Mouse (Mus musculus) lung, embryonic 16.5 days (tissue): ENCODE data around the gene Hist1h2bf. TPM values are rescaled to one million over a fixed set of nuclear protein-coding genes. Genes with fewer than 3 reads are reported as not detected.
"Not testable (repeated sequence)": the region's sequence is repeated elsewhere in the genome, so short reads cannot be mapped to it uniquely, and the experiment has no call there.

Experiments used
- ATAC-seq: fragments of 200-750 bp; cut with Nextera tagmentation; 2 replicates; pipeline ENCODE4 v1.8.0; 2017; ENCODE audit warnings: low read depth, mild to moderate bottlenecking, moderate library complexity
- H3K27ac ChIP-seq: fragments of 300-500 bp; sonication (generic); 2 replicates; pipeline ENCODE4 v1.5.1; 2014; ENCODE audit warnings: mild to moderate bottlenecking, control low read depth, low read length
- H3K27me3 ChIP-seq: fragments of 300-500 bp; sonication (generic); 2 replicates; pipeline ENCODE4 v1.6.1; 2014; ENCODE audit warnings: low read depth, low read length, mixed read lengths; ENCODE audit not compliant: control insufficient read depth, insufficient read depth
- H3K36me3 ChIP-seq: fragments of 300-500 bp; sonication (generic); 2 replicates; pipeline ENCODE4 v1.6.1; 2014; ENCODE audit warnings: low read length; ENCODE audit not compliant: control insufficient read depth, insufficient read depth
- H3K4me1 ChIP-seq: fragments of 300-500 bp; sonication (generic); replicated peaks from 2 replicates; pipeline ENCODE4 v1.6.1; 2014; ENCODE audit warnings: low read length, mixed read lengths; ENCODE audit not compliant: control insufficient read depth, insufficient read depth
- H3K4me2 ChIP-seq: fragments of 300-500 bp; sonication (generic); 2 replicates; pipeline ENCODE4 v1.6.1; 2014; ENCODE audit warnings: low read depth, low read length, control low read depth
- H3K4me3 ChIP-seq: fragments of 300-500 bp; sonication (generic); 2 replicates; pipeline ENCODE4 v1.5.1; 2014; ENCODE audit warnings: mild to moderate bottlenecking, low read length, control low read depth
- H3K9ac ChIP-seq: fragments of 300-500 bp; sonication (generic); 2 replicates; pipeline ENCODE4 v1.6.1; 2014; ENCODE audit warnings: low read length, control low read depth
- H3K9me3 ChIP-seq: fragments of 300-500 bp; sonication (generic); 2 replicates; pipeline ENCODE4 v1.6.1; 2016; ENCODE audit warnings: low read length; ENCODE audit not compliant: control insufficient read depth
- WGBS: fragments of 180-500 bp; shearing (Covaris S2); extraction: QIAGEN DNeasy Blood & Tissue Kit; methylation state at CpG from one replicate; pipeline ENCODE4 v1.1.7; 2014; 5-methylcytosine and 5-hydroxymethylcytosine counted together
- polyA plus RNA-seq: library from polyadenylated mRNA; unstranded; fragments of >200 nt; fragmentation: Nextera tagmentation; extraction: Ambion mirVana; gene quantifications from 2 replicates; pipeline ENCODE4 v1.2.1, GENCODE M21; 2015

Hist1h2bf gene
- polyA plus RNA-seq, 1 experiment from 2014 or later = 4.8 TPM

DNA sequence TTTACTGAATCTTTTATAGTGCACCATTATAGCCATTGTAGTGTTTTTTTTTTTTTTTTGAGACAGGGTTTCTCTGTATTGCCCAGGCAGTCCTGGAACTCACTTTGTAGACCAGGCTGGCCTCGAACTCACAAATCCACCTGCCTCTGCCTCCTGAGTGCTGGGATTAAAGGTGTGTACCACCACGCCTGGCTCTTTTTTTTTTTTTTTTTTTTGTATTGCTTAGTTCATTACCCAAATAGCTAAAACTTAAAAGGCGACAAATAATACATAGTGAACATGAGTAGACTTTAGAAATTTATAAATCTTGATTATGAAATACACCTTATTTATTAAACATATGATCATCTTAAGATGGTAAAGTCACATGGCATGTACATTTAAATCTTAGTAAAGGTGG is 32.5 kb downstream of the Hist1h2bf start:
- Histone ChIP-seq H3K4me1 (peaks cover 9% of the 10 kb centered on the region), H3K9ac (no peak overlapping the region), H3K4me2 (no peak overlapping the region), H3K36me3 (no peaks in the 10 kb centered on the region), H3K27ac (no peak overlapping the region), H3K4me3 (no peak overlapping the region), H3K27me3 (no peaks in the 10 kb centered on the region), H3K9me3 (no peaks in the 10 kb centered on the region)
- ATAC-seq = no peak
- whole genome bisulfite sequencing = 78% methylated on average over 3 of the region's 3 CpGs

DNA sequence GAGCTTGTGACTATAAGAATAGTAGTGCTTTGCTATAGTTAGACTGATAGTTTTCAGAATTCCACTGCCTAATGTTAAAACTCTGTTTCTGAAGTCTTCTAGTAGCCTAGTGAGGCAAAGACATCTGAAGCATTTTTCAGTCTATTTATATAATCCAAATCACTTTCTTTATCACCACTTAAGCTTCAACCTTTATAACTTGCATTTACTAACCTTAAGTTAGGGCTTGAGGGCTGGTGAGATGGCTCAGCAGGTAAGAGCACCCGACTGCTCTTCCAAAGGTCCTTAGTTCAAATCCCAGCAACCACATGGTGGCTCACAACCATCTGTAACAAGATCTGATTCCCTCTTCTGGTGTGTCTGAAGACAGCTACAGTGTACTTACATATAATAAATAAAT is 34.2 kb downstream of the Hist1h2bf start:
- peaks cover 12% of the 10 kb centered on the region for H3K4me1 ChIP-seq
- not testable (repeated sequence) for ATAC-seq, H3K27me3 ChIP-seq, H3K27ac ChIP-seq, H3K4me3 ChIP-seq, H3K9ac ChIP-seq, H3K9me3 ChIP-seq, H3K4me2 ChIP-seq, H3K36me3 ChIP-seq
- 58% methylated on average over 1 of the region's 1 CpGs for WGBS

DNA sequence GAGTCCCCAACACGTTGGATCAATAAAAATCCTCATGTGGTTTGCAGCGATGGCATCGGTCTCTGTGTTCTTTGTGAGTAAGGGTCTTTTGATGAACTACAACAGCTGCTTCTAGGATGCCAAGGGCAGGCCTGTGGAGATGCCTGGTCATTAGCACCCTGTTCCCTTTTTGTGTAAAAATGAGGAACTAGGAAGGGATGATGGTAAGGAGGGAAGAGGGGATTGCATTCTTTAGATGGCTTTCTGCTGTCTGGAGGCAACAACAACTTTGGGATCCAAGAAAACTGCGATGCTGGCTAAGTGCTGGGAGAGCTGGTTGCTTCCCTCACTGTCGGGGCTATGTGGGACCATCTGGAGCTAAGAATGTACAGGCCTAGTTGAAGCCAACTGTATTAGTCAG is 35.7 kb downstream of the Hist1h2bf start:
- WGBS = 78% methylated on average over 5 of the region's 5 CpGs
- peaks cover 12% of the 10 kb centered on the region for H3K4me1 ChIP-seq

DNA sequence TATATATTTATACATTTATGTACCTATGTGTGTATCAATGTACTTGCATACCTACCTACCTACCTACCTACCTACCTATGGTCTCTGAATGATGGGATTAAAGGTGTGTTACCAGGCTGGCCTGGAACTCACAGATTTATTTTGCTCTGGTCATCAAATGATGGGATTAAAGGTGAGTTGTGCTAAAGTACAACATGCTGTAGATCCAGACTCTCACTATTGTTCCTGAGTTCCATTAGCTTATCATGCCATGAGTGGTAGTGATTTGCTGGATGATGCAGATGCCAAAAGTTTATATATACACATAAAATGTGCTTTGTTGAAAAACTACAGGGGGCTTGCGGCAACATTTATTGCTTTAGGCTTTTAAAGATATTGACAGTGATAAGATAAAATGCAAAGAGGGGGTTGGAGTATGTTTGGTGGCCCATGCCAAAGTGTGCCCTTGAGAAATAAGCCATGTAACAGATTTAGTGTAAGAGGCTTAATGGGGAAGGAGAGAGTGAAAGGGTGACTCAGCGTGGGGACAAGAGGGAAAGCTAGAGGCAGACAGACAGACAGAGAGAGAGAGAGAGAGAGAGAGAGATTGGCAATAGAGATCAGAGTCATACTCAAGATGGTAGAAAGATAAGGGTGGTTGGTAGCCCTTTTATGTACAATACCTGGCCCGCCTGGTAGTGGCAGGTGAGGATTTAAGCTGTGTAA is 36.8 kb downstream of the Hist1h2bf start:
- Histone ChIP-seq H3K4me3 (peak overlapping the region; percentile 32), H3K27ac (peak overlapping the region; percentile 25; the same call in 1 of the 2 replicates), H3K9ac (peak overlapping the region; percentile 12; the same call in 1 of the 2 replicates), H3K36me3 (no peaks in the 10 kb centered on the region), H3K4me1 (peaks cover 19% of the 10 kb centered on the region), H3K27me3 (no peaks in the 10 kb centered on the region), H3K9me3 (no peaks in the 10 kb centered on the region), H3K4me2 (peak overlapping the region; percentile 69)
- 43% methylated on average over 3 of the region's 3 CpGs for WGBS
- no peak for ATAC-seq

More for the DNA sequence above, 35.7 kb downstream of the Hist1h2bf start:
- no peaks in the 10 kb centered on the region for H3K9me3 ChIP-seq
- no peaks in the 10 kb centered on the region for H3K27me3 ChIP-seq
- no peak overlapping the region for H3K4me2 ChIP-seq
- H3K9ac ChIP-seq = no peak overlapping the region
- H3K36me3 ChIP-seq = no peaks in the 10 kb centered on the region
- no peak overlapping the region for H3K4me3 ChIP-seq
- no peak overlapping the region for H3K27ac ChIP-seq
- ATAC-seq = no peak

DNA sequence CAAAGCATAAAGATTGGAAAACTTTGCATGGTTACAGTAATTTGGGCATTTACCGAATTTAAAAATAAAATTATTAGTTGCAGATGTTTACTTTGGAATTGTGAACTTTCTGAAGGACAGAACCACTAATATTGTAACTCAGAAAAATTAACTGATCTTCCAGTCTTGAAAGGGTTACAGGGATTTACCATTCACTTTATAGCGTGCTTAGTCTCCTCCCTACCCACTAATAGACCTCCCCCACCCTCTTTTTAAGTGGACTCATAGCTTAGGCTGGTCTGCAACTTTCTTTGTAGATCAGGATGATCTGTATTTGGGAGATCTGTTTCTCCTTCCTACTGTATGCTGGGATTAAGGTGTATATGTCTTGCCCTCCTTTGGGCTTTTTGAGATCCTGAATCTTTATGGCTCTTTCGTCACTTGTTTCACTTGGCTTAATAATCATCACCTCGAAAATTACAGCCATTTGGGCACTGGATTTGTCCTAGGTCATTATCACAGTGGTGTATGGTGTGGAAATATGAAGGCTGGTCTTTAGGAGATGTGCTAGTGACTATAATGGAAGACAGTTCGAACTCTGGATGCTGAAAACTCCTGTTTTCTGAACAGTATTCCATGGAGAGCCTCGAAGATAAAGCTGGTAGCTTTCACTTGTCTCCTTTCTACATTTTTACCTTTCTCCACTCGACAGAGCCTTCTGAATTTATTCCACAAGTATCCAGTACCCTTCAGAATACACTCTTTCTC is 37.7 kb downstream of the Hist1h2bf start:
- no peak for ATAC-seq
- Histone ChIP-seq H3K27me3 (no peaks in the 10 kb centered on the region), H3K9ac (peak overlapping the region; percentile 69), H3K9me3 (no peaks in the 10 kb centered on the region), H3K4me2 (peak overlapping the region; percentile 69), H3K4me1 (peaks cover 19% of the 10 kb centered on the region), H3K36me3 (no peaks in the 10 kb centered on the region), H3K4me3 (peak overlapping the region; percentile 49), H3K27ac (peak overlapping the region; percentile 53)
- 9% methylated on average over 7 of the region's 7 CpGs for WGBS

DNA sequence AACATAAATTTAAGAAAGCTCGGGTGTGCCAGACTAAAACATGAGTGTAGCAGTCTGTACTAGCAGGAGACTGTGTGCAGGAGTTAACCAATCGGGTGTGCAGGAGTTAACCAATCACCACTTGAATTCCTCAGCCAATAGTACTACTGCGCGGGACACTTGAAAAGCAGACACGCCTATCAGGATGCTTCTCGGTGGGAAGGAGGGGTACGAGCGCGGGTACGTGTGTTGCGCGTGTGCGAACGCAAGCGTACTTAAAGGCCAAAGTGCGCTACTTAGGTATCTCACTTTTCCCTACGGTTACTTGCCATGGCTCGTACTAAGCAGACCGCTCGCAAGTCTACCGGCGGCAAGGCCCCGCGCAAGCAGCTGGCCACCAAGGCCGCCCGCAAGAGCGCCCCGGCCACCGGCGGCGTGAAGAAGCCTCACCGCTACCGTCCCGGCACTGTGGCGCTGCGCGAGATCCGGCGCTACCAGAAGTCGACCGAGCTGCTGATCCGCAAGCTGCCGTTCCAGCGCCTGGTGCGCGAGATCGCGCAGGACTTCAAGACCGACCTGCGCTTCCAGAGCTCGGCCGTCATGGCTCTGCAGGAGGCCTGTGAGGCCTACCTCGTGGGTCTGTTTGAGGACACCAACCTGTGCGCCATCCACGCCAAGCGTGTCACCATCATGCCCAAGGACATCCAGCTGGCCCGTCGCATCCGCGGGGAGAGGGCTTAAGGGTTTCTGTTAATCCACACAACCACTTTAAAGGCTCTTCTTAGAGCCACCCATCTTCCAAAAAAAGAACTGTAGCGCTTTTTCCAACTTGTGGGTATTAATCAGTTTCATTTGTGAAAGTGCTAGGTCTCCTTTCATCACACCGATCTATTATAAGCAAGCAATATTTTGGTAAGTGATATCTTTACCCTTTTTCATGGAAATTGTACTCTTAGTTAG is 38.6 kb downstream of the Hist1h2bf start, which contains the start of gene Hist1h3g:
Gene Hist1h3g, plus strand, starts transcription at position 286 of the 939 bp plus-strand sequence.
- H3K27me3 ChIP-seq, H3K9me3 ChIP-seq, H3K36me3 ChIP-seq: not testable (repeated sequence)
- H3K4me2 ChIP-seq = peak within 1 kb of the TSS; percentile 69
- H3K4me3 ChIP-seq = peak within 1 kb of the TSS; percentile 52
- WGBS = 0% methylated on average over 43 of the region's 62 CpGs
- peak within 1 kb of the TSS; percentile 97 for H3K27ac ChIP-seq
- H3K4me1 ChIP-seq = peaks cover 19% of the 10 kb centered on the region
- peak; percentile 87 for ATAC-seq
- H3K9ac ChIP-seq = peak within 1 kb of the TSS; percentile 69

DNA sequence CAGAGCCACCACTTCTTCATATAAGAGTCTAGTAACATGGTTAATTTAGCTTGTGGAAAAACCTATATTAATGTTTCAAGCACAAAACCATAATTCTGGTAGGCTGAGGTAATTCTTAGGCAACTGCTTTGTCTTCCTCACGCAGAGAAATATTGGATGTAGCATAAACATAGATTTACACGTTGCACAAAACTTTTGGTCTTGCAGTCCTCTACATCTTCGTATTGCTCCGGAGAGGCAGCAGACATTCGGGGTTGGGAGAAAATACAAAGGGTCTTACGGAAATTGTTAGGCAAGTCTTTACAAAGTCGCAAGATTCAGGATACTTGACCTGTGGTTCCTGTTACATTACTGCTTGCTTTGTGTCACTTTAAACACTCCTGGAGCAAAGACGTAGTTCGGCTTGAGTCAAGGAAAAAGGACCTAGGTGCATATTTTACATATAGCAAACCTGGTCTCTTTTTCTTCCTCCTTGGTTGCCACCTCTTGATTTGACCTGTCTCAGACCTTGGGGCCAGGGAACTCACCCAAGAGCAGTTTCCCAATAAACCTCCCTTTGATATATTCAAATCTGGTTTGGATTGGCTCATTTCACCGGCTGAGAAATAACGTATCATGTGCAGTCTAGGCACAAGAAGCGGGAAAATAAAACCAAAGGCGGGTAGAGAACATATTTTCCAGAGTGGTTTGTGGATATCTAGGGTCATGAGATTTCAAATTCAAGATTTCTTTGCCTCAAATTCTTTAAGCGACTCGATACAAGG is 39.4 kb downstream of the Hist1h2bf start:
- H3K4me1 ChIP-seq = peaks cover 19% of the 10 kb centered on the region
- H3K27me3 ChIP-seq = no peaks in the 10 kb centered on the region
- H3K9ac ChIP-seq = peak overlapping the region; percentile 69
- no peak for ATAC-seq
- peak overlapping the region; percentile 52 for H3K4me3 ChIP-seq
- under 1% methylated on average over 15 of the region's 15 CpGs for WGBS
- H3K4me2 ChIP-seq = peak overlapping the region; percentile 58
- H3K27ac ChIP-seq = peak overlapping the region; percentile 97
- no peaks in the 10 kb centered on the region for H3K9me3 ChIP-seq
- no peaks in the 10 kb centered on the region for H3K36me3 ChIP-seq

DNA sequence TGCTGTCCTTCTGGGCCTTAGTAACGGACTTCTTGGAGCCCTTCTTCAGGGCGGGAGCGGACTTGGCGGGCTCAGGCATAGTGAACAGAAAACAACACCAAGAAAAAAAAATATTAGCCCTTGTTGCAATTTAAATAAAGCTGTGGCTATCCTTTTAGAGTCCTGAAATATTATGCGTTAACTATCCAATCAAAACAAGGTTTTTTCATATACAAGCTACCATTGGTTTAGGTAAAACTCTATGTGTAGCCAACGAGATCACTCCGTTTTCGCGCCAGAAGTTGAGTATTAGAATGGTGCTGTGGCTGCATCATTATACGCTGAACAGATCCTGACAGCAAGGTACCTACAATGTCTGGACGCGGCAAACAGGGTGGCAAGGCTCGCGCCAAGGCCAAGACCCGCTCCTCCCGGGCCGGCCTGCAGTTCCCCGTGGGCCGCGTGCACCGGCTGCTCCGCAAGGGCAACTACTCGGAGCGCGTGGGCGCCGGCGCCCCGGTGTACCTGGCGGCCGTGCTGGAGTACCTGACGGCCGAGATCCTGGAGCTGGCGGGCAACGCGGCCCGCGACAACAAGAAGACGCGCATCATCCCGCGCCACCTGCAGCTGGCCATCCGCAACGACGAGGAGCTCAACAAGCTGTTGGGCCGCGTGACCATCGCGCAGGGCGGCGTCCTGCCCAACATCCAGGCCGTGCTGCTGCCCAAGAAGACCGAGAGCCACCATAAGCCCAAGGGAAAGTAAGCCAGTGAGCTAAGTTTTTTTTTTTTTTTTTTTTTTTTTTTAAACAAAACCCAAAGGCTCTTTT is 40.2 kb downstream of the Hist1h2bf start, which contains the start of gene Hist1h2af:
Gene Hist1h2af, plus strand, starts transcription at position 347 of the 808 bp plus-strand sequence.
- not testable (repeated sequence) for H3K9me3 ChIP-seq, H3K27me3 ChIP-seq, H3K36me3 ChIP-seq
- peak within 1 kb of the TSS; percentile 97 for H3K27ac ChIP-seq
- peak within 1 kb of the TSS; percentile 58 for H3K4me2 ChIP-seq
- peak within 1 kb of the TSS; percentile 52 for H3K4me3 ChIP-seq
- peak within 1 kb of the TSS; percentile 73 for H3K9ac ChIP-seq
- peak; percentile 51 for ATAC-seq
- 0% methylated on average over 22 of the region's 53 CpGs for WGBS
- peaks cover 23% of the 10 kb centered on the region for H3K4me1 ChIP-seq
